8 mouse cellular contexts compared by ENCODE assay signal in the genomic region with DNA sequence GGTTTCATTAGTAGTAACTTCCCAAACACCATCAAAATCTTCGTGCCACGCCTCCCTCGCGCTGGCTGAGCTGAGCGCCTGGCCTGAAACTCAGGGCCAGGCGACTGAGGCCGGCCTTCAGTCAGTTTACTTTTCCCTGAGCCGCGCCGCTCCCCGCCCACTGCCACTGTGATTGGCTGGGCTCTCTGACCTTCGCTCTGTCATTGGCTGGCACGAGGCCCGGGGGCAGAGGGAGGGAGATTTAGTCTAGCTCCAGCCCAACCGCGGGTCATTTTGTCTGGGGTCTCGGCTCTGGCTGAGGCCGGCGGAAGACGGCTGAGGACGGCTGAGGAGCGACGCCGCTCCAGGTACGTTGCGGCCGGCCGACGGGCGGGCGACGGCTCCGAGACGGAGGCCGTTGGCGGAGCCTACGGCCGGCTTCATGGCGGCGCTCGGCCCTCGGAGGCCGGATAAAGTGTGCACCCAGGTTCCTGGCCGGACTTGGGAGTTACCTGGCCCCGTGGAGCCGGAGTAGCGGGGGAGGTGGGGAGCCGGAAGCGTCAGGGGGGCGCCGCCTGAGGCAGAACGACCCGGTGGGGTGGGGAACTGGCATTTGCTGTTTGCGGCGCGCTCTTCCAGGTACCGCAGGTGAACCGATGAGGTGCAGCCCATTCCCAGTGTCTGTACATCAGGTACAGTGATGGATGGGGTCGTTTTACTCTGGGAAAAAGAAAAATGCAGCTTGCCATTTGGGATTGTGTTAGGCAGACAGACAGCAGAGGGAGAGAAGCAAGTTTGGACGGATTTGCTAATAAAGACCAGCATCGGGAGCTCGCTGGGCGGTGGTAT. TPM values are rescaled to one million over a fixed set of nuclear protein-coding genes. Genes with fewer than 3 reads are reported as not detected.
DNase-seq lines count a peak whose midpoint lies in the region; ATAC-seq lines count a peak whose summit lies in the region.

A gene (plus strand): TSS at position 34 of the 828 bp plus-strand sequence.

- no peaks in the 10 kb centered on the region for H3K36me3 ChIP-seq in erythroblast, embryonic 14.5 days (ENCODE audit: control insufficient read depth)
- H3K36me3 ChIP-seq in heart, embryonic 11.5 days (ENCODE audit: control insufficient read depth, insufficient read depth, low read length), result no peaks in the 10 kb centered on the region
- no peaks in the 10 kb centered on the region for H3K36me3 ChIP-seq in kidney, embryonic 14.5 days (ENCODE audit: control insufficient read depth, insufficient read depth, low read length)
- H3K36me3 ChIP-seq in limb, embryonic 12.5 days, result no peaks in the 10 kb centered on the region
- no peaks in the 10 kb centered on the region for H3K36me3 ChIP-seq in midbrain, embryonic 12.5 days

- DNase-seq in fibroblast of lung, adult 2 months (ENCODE audit: low read depth), result peak; percentile 47
- DNase-seq in spleen, postnatal 36 days (ENCODE audit: low spot score in 2 of 2), result peak; percentile 13 to 25

- H3K9me3 ChIP-seq in erythroblast, embryonic 14.5 days (ENCODE audit: control insufficient read depth, low read length), result no peaks in the 10 kb centered on the region
- H3K9me3 ChIP-seq in heart, embryonic 11.5 days (replicated peaks; ENCODE audit: control insufficient read depth, low read length), result peaks cover 3% of the 10 kb centered on the region; the same call in 1 of the 2 replicates
- H3K9me3 ChIP-seq in kidney, embryonic 14.5 days (ENCODE audit: control insufficient read depth, low read length), result peaks cover 5% of the 10 kb centered on the region
- H3K9me3 ChIP-seq in limb, embryonic 12.5 days, result peaks cover 8% of the 10 kb centered on the region; the same call in 1 of the 2 replicates
- H3K9me3 ChIP-seq in midbrain, embryonic 12.5 days, result peaks cover 3% of the 10 kb centered on the region; the same call in 1 of the 2 replicates

- peak within 1 kb of the TSS; percentile 63 for H3K4me3 ChIP-seq in erythroblast, embryonic 14.5 days (replicated peaks)
- peak within 1 kb of the TSS; percentile 68 for H3K4me3 ChIP-seq in heart, embryonic 11.5 days (ENCODE audit: low read depth, low read length)
- peak within 1 kb of the TSS; percentile 59 for H3K4me3 ChIP-seq in kidney, embryonic 14.5 days (ENCODE audit: low read length)
- H3K4me3 ChIP-seq in limb, embryonic 12.5 days (replicated peaks), result peak within 1 kb of the TSS; percentile 63
- H3K4me3 ChIP-seq in midbrain, embryonic 12.5 days, result peak within 1 kb of the TSS; percentile 56

- no peak for ATAC-seq in erythroblast, adult 5-6 weeks (replicated peaks; ENCODE audit: low FRiP score, poor library complexity, severe bottlenecking)
- ATAC-seq in heart, embryonic 11.5 days (replicated peaks; ENCODE audit: insufficient number of reproducible peaks, low FRiP score, low TSS enrichment), result peak; percentile 98
- ATAC-seq in kidney, embryonic 14.5 days (ENCODE audit: low FRiP score, low TSS enrichment), result peak; percentile 100
- ATAC-seq in limb, embryonic 12.5 days (ENCODE audit: insufficient number of reproducible peaks, insufficient read depth, low FRiP score, low TSS enrichment, low read depth), result peak; percentile 98
- ATAC-seq in midbrain, embryonic 12.5 days (ENCODE audit: low FRiP score, low read depth), result peak; percentile 100

- WGBS in heart, embryonic 11.5 days (ENCODE audit: insufficient replicate concordance), result 1% methylated on average over 63 of the region's 63 CpGs
- under 1% methylated on average over 63 of the region's 63 CpGs for WGBS in kidney, embryonic 14.5 days
- under 1% methylated on average over 63 of the region's 63 CpGs for WGBS in limb, embryonic 12.5 days
- WGBS in midbrain, embryonic 12.5 days, result under 1% methylated on average over 63 of the region's 63 CpGs

- peaks cover 23% of the 10 kb centered on the region for H3K27me3 ChIP-seq in erythroblast, embryonic 14.5 days (ENCODE audit: control insufficient read depth)
- H3K27me3 ChIP-seq in heart, embryonic 11.5 days (ENCODE audit: control insufficient read depth, insufficient read depth, low read length), result no peaks in the 10 kb centered on the region
- peaks cover 2% of the 10 kb centered on the region; the same call in 1 of the 2 replicates for H3K27me3 ChIP-seq in kidney, embryonic 14.5 days (ENCODE audit: control insufficient read depth, insufficient read depth, low read length)
- no peaks in the 10 kb centered on the region for H3K27me3 ChIP-seq in limb, embryonic 12.5 days
- H3K27me3 ChIP-seq in midbrain, embryonic 12.5 days, result peaks cover 9% of the 10 kb centered on the region

- peaks cover 9% of the 10 kb centered on the region for H3K4me1 ChIP-seq in erythroblast, embryonic 14.5 days (ENCODE audit: control insufficient read depth)
- 0 out of 2 replicates have a peak, but pooled peaks cover 3% of the 10 kb centered on the region for H3K4me1 ChIP-seq in heart, embryonic 11.5 days (ENCODE audit: control insufficient read depth, insufficient read depth, low read length)
- H3K4me1 ChIP-seq in kidney, embryonic 14.5 days (ENCODE audit: control insufficient read depth, insufficient read depth, low read length), result peaks cover 7% of the 10 kb centered on the region; the same call in 1 of the 2 replicates
- peaks cover 5% of the 10 kb centered on the region; the same call in 1 of the 2 replicates for H3K4me1 ChIP-seq in limb, embryonic 12.5 days (replicated peaks)
- H3K4me1 ChIP-seq in midbrain, embryonic 12.5 days, result peaks cover 7% of the 10 kb centered on the region

- peak within 1 kb of the TSS; percentile 68 for H3K9ac ChIP-seq in heart, embryonic 11.5 days (ENCODE audit: low read depth, low read length)
- H3K9ac ChIP-seq in kidney, embryonic 14.5 days (ENCODE audit: low read depth, low read length), result peak within 1 kb of the TSS; percentile 65; the same call in 1 of the 2 replicates
- H3K9ac ChIP-seq in limb, embryonic 12.5 days (replicated peaks), result peak within 1 kb of the TSS; percentile 71
- H3K9ac ChIP-seq in midbrain, embryonic 12.5 days (replicated peaks), result peak within 1 kb of the TSS; percentile 63

- peak within 1 kb of the TSS; percentile 99 for H3K4me2 ChIP-seq in heart, embryonic 11.5 days
- H3K4me2 ChIP-seq in kidney, embryonic 14.5 days (replicated peaks; ENCODE audit: low read depth, low read length), result peak within 1 kb of the TSS; percentile 100
- H3K4me2 ChIP-seq in limb, embryonic 12.5 days, result peak within 1 kb of the TSS; percentile 98
- peak within 1 kb of the TSS; percentile 99 for H3K4me2 ChIP-seq in midbrain, embryonic 12.5 days (replicated peaks)

- no peak within 1 kb of the TSS for H3K27ac ChIP-seq in heart, embryonic 11.5 days (ENCODE audit: low read depth, low read length)
- no peak within 1 kb of the TSS for H3K27ac ChIP-seq in kidney, embryonic 14.5 days (ENCODE audit: low read depth, low read length)
- H3K27ac ChIP-seq in limb, embryonic 12.5 days, result peak within 1 kb of the TSS; percentile 64; the same call in 1 of the 2 replicates
- no peak within 1 kb of the TSS for H3K27ac ChIP-seq in midbrain, embryonic 12.5 days (replicated peaks)

RNA-seq across cellular contexts. Expression of the gene that starts here (rescaled TPM):
- polyA plus RNA-seq in erythroblast, embryonic 14.5 days (2012), result not detected in 2 replicates
- total RNA-seq in erythroblast, adult 5-6 weeks (2015; ENCODE audit: low replicate concordance), result not detected in 2 replicates
- total RNA-seq in erythroblast, adult 5-6 weeks (2017; ENCODE audit: low replicate concordance), result 1.8 TPM in 1 of 2 replicates, not detected in the other
- polyA plus RNA-seq in heart, embryonic 11.5 days (2014; fragmentation: Nextera tagmentation; extraction: Ambion mirVana), result 0.53 and 0.99 TPM in 2 replicates
- 2.9 and 3.1 TPM in 2 replicates for polyA plus RNA-seq in kidney, embryonic 14.5 days (2014; fragmentation: Nextera tagmentation; extraction: Ambion mirVana)
- 2.5 and 2.9 TPM in 2 replicates for polyA plus RNA-seq in limb, embryonic 12.5 days (2016; fragmentation: Nextera tagmentation; extraction: Ambion mirVana)
- 0.71 and 0.81 TPM in 2 replicates for polyA plus RNA-seq in midbrain, embryonic 12.5 days (2016; fragmentation: Nextera tagmentation; extraction: Ambion mirVana)

Comparison
In these comparisons a context has a peak if more than half of its experiments do, and no peak if none do; other contexts are left out.
1. Peak in ATAC-seq, H3K4me3 ChIP-seq, H3K9ac ChIP-seq and H3K4me2 ChIP-seq in heart, embryonic 11.5 days; RNA of the gene not detected or under 1 TPM.
2. Peak in ATAC-seq, H3K4me3 ChIP-seq, H3K9ac ChIP-seq and H3K4me2 ChIP-seq in midbrain, embryonic 12.5 days; RNA of the gene not detected or under 1 TPM.